Mouse (Mus musculus) CD4-positive helper T cell, adult 2 months (primary cell): ENCODE measurements around the gene Rgs9.
"Not testable (repeated sequence)": the region's sequence is repeated elsewhere in the genome, so short reads cannot be mapped to it uniquely, and the experiment has no call there.

Experiments
- DNase-seq: peaks from one replicate; pipeline ENCODE4 v3.0.0-alpha.2; 2012; ENCODE audit warnings: low read depth, missing footprints, low spot score

Rgs9 gene

GRCm38 (mm10) chr11:109305680-109306079, 7.8 kb upstream of the Rgs9 start:
- no peak for DNase-seq

GRCm38 (mm10) chr11:109302338-109302737, 4.4 kb upstream of the Rgs9 start:
- no peak for DNase-seq

- DNase-seq: no peak
Observed at GRCm38 (mm10) chr11:109297031-109297430, 898 bp downstream of the Rgs9 start.

- DNase-seq: no peak
Observed at GRCm38 (mm10) chr11:109292056-109292455, 5.9 kb downstream of the Rgs9 start.

- DNase-seq: not testable (repeated sequence)
Observed at GRCm38 (mm10) chr11:109289378-109289777, 8.6 kb downstream of the Rgs9 start.

GRCm38 (mm10) chr11:109284811-109285210, 13.1 kb downstream of the Rgs9 start:
- no peak for DNase-seq

GRCm38 (mm10) chr11:109278186-109278585, 19.7 kb downstream of the Rgs9 start:
- DNase-seq: no peak

- DNase-seq: peak; percentile 38
Observed at GRCm38 (mm10) chr11:109271399-109271798, 26.5 kb downstream of the Rgs9 start.

- no peak for DNase-seq
Observed at GRCm38 (mm10) chr11:109270366-109270765, 27.6 kb downstream of the Rgs9 start.

GRCm38 (mm10) chr11:109269662-109270341, 28.1 kb downstream of the Rgs9 start:
- DNase-seq: peak; percentile 11

GRCm38 (mm10) chr11:109269283-109269661, 28.7 kb downstream of the Rgs9 start:
- DNase-seq: no peak

- no peak for DNase-seq
Observed at GRCm38 (mm10) chr11:109266161-109266910, 31.6 kb downstream of the Rgs9 start.

- DNase-seq: no peak
Observed at GRCm38 (mm10) chr11:109264159-109264768, 33.7 kb downstream of the Rgs9 start.

- DNase-seq: peak; percentile 21
Observed at GRCm38 (mm10) chr11:109260561-109260960, 37.4 kb downstream of the Rgs9 start.

GRCm38 (mm10) chr11:109258941-109259910, 38.7 kb downstream of the Rgs9 start:
- DNase-seq: no peak

GRCm38 (mm10) chr11:109257824-109258223, 40.1 kb downstream of the Rgs9 start:
- no peak for DNase-seq

GRCm38 (mm10) chr11:109255022-109255421, 42.9 kb downstream of the Rgs9 start:
- DNase-seq: no peak

GRCm38 (mm10) chr11:109252483-109252882, 45.4 kb downstream of the Rgs9 start:
- DNase-seq: no peak

GRCm38 (mm10) chr11:109250566-109250965, 47.4 kb downstream of the Rgs9 start:
- no peak for DNase-seq

GRCm38 (mm10) chr11:109246920-109247319, 51.0 kb downstream of the Rgs9 start:
- DNase-seq: peak; percentile 6

- peak; percentile 57 for DNase-seq
Observed at GRCm38 (mm10) chr11:109244635-109245360, 53.1 kb downstream of the Rgs9 start.
